In genomic region chr2:79090273-79090672, GRCm38 (mm10) we compare ENCODE assay signal across 16 mouse cellular contexts.
"Had no signal": no experiment of that assay in that cellular context is flagged by ENCODE, and none has a peak within 500 bp of the region (broad histone marks: within the 10 kb centered on the region; RNA-seq: fewer than 3 reads in every experiment).

No protein-coding gene starts in this region.

- H3K9ac ChIP-seq: neural tube, embryonic 13.5 days; neural tube, embryonic 15.5 days; stomach, embryonic 15.5 days had no signal

- H3K36me3 ChIP-seq: neural tube, embryonic 13.5 days; neural tube, embryonic 15.5 days; stomach, embryonic 15.5 days had no signal

- H3K27ac ChIP-seq: neural tube, embryonic 13.5 days; neural tube, embryonic 15.5 days; stomach, embryonic 15.5 days; stomach, postnatal 0 days had no signal

- H3K27me3 ChIP-seq: neural tube, embryonic 13.5 days; neural tube, embryonic 15.5 days; stomach, embryonic 15.5 days had no signal

- H3K4me1 ChIP-seq: neural tube, embryonic 13.5 days; neural tube, embryonic 15.5 days; stomach, embryonic 15.5 days had no signal

- H3K9me3 ChIP-seq: neural tube, embryonic 13.5 days; neural tube, embryonic 15.5 days; stomach, embryonic 15.5 days had no signal

- DNase-seq: retina, postnatal 1 day; right cerebral cortex, adult 18-20 months; right cerebral cortex, postnatal 14 days; right cerebral cortex, postnatal 25 days; right cerebral cortex, postnatal 4 days; spleen, adult 18-20 months; thymus, adult 18-20 months; thymus, adult 2 months; thymus, postnatal 14 days; thymus, postnatal 25 days; thymus, postnatal 36 days; thymus, postnatal 4 days had no signal

- H3K4me2 ChIP-seq: neural tube, embryonic 13.5 days; neural tube, embryonic 15.5 days; stomach, embryonic 15.5 days had no signal

- H3K4me3 ChIP-seq: neural tube, embryonic 13.5 days; neural tube, embryonic 15.5 days; stomach, embryonic 15.5 days had no signal
